Mouse (Mus musculus) embryonic fibroblast, embryonic 13.5 days (primary cell): Measurements from ENCODE around the gene Hsf2bp.

ENCODE experiments used
- CTCF ChIP-seq: IDR thresholded peaks from 2 replicates; pipeline ENCODE4 v1.5.1; 2011; ENCODE audit warnings: mild to moderate bottlenecking, control low read depth, low read length, moderate library complexity, borderline replicate concordance; ENCODE audit not compliant: insufficient read depth
- POLR2A ChIP-seq: IDR thresholded peaks from 2 replicates; pipeline ENCODE4 v1.6.1; 2011; ENCODE audit warnings: low read depth, mild to moderate bottlenecking, control low read depth, low read length, moderate library complexity

GRCm38 (mm10) chr17:31976501-31976900 lies 59.6 kb downstream of the Hsf2bp start:
- TF ChIP-seq CTCF (no peak), POLR2A (no peak)
